Mouse (Mus musculus) heart, adult 2 months (tissue): ENCODE measurements around the gene Axin1. TPM values are rescaled to one million over a fixed set of nuclear protein-coding genes. Genes with fewer than 3 reads are reported as not detected.
A peak's percentile ranks its signal among the peaks of the same experiment; 100 is the strongest.
"Not testable (repeated sequence)": the region's sequence is repeated elsewhere in the genome, so short reads cannot be mapped to it uniquely, and the experiment has no call there.

Source experiments
- DNase-seq, 2 experiments: peaks; one replicate each; pipeline ENCODE4 v3.0.0; 2021
- H3K27ac ChIP-seq: fragments of 200-600 bp; 2 replicates; pipeline ENCODE4 v1.8.1; 2022
- H3K27me3 ChIP-seq: fragments of 200-500 bp; 2 replicates; pipeline ENCODE4 v1.6.1; 2012; ENCODE audit warnings: mild to moderate bottlenecking, low read length, inconsistent platforms, mixed read lengths; ENCODE audit not compliant: control insufficient read depth, insufficient read depth
- H3K36me3 ChIP-seq: fragments of 200-500 bp; 2 replicates; pipeline ENCODE4 v1.6.1; 2012; ENCODE audit warnings: low read length, inconsistent platforms; ENCODE audit not compliant: control insufficient read depth, insufficient read depth
- H3K4me1 ChIP-seq: fragments of 200-500 bp; 2 replicates; pipeline ENCODE4 v1.6.1; 2011; ENCODE audit warnings: low read length; ENCODE audit not compliant: control insufficient read depth, insufficient read depth
- H3K4me3 ChIP-seq: fragments of 200-600 bp; 2 replicates; pipeline ENCODE4 v1.8.1; 2022
- H3K79me2 ChIP-seq: fragments of 200-500 bp; replicated peaks from 2 replicates; pipeline ENCODE4 v1.6.1; 2012; ENCODE audit warnings: mild to moderate bottlenecking, inconsistent platforms, low read length, moderate library complexity, mixed read lengths; ENCODE audit not compliant: control insufficient read depth, insufficient read depth
- H3K9ac ChIP-seq: fragments of 200-500 bp; 2 replicates; pipeline ENCODE4 v1.6.1; 2012; ENCODE audit warnings: low read depth, mild to moderate bottlenecking, control low read depth, inconsistent platforms, low read length, mixed read lengths
- CTCF ChIP-seq: fragments of 200-600 bp; IDR thresholded peaks from 2 replicates; pipeline ENCODE4 v1.8.1; 2022; ENCODE audit warnings: antibody characterized with exemption, mild to moderate bottlenecking, moderate library complexity
- EP300 ChIP-seq: fragments of 200-500 bp; IDR thresholded peaks from 2 replicates; pipeline ENCODE4 v1.6.1; 2011; ENCODE audit warnings: low read depth, low read length, control low read depth; ENCODE audit not compliant: insufficient read depth
- POLR2A ChIP-seq: fragments of 200-500 bp; IDR thresholded peaks from 2 replicates; pipeline ENCODE4 v1.6.1; 2011; ENCODE audit warnings: mild to moderate bottlenecking, low read depth, low read length, control low read depth; ENCODE audit not compliant: insufficient read depth
- WGBS: fragments of 180-500 bp; shearing (Covaris S2); methylation state at CpG from one replicate; pipeline ENCODE4 v1.1.7; 2018; 5-methylcytosine and 5-hydroxymethylcytosine counted together
- intact Hi-C: fragments of 180-260 bp; cut with DNase I; formaldehyde crosslinking; loops from one replicate; pipeline ENCODE4 v1.15.1; 2025
- polyA plus RNA-seq: library from polyadenylated mRNA; depleted of rRNA; stranded (reverse); fragments of >200 nt; gene quantifications from 2 replicates; pipeline ENCODE4 v1.2.3, GENCODE M21; 2012
- total RNA-seq, 2 experiments: library from RNA; stranded (reverse); gene quantifications; 2 replicates each; pipeline ENCODE4 v1.2.3; 2021

The Axin1 gene
- total and polyA plus RNA-seq, 3 experiments: 7.6 to 18.2 (median 16.5) TPM

DNA sequence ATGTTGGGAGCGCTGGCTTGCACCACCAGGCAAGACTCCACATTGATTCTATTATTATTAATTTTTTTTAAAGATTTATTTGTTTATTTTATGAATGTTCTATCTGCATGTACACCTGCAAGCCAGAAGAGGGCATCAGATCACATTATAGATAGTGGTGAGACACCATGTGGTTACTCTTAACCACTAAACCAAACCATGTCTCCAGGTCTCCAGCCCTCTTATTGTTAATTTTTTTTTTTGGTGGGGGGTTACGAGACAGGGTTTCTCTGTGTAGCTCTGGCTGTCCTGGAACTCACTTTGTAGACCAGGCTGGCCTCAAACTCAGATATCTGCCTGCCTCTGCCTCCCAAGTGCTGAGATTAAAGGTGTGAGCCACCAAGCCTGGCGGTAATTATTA is 39.2 kb upstream of the Axin1 start:
- H3K27ac ChIP-seq, H3K79me2 ChIP-seq, H3K36me3 ChIP-seq, H3K4me3 ChIP-seq, H3K4me1 ChIP-seq, DNase-seq, intact Hi-C loops, H3K27me3 ChIP-seq, H3K9ac ChIP-seq: not testable (repeated sequence)
- 69% methylated on average over 3 of the region's 3 CpGs for WGBS
- peak; percentile 69 for TF ChIP-seq CTCF

DNA sequence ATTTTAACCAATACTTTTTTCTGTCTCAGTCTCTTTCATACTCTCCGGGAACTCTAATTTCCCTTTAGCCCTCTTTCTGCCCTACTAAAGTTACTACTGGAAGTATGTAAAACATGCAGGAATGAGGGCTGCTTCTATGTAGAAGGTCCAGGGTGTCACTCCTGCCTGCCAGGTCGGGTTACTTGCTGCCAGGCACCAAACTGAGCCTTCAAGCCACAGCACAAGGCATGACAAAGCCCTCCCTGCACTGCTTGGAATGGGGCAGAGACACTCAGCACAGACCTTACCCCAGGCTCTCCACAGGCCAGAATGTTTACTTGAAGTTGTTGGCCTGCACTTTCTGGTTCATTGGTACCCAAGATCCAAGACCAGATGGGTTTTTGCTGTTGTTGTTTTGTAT is 38.3 kb upstream of the Axin1 start:
- TF ChIP-seq EP300 (no peak), CTCF (no peak), POLR2A (no peak)
- intact Hi-C loops: no loop called here
- H3K79me2 ChIP-seq: no peaks in the 10 kb centered on the region
- no peaks in the 10 kb centered on the region for H3K4me1 ChIP-seq
- H3K4me3 ChIP-seq: no peak overlapping the region
- H3K36me3 ChIP-seq: no peaks in the 10 kb centered on the region
- DNase-seq: no peak
- H3K9ac ChIP-seq: no peak overlapping the region
- H3K27me3 ChIP-seq: no peaks in the 10 kb centered on the region
- no peak overlapping the region for H3K27ac ChIP-seq
- WGBS: 53% methylated on average over 2 of the region's 2 CpGs

DNA sequence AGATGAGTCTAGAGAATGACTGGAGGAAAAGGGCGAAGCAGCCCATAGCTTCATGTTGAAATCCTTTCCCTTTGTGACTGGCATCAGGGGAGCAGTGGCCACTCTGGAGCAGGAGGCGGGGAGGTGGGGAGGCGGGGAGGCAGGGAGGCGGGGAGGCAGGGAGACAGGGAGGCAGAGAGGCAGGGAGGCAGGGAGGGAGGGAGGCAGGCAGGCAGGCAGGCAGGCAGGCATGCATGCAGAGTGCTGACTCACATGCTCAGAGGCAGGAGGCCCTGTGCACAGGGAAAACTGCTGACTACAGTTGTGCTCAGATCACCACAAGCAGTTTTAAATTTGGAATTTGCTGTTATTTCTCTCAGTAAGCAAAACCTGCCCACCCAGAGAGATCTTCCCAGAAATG is 37.0 kb upstream of the Axin1 start:
- TF ChIP-seq CTCF (no peak), POLR2A (no peak), EP300 (no peak)
- no peak overlapping the region for H3K27ac ChIP-seq
- peak in 1 of 2 experiments; percentile 22 for DNase-seq
- H3K79me2 ChIP-seq: no peaks in the 10 kb centered on the region
- H3K9ac ChIP-seq: no peak overlapping the region
- H3K27me3 ChIP-seq: no peaks in the 10 kb centered on the region
- 79% methylated on average over 4 of the region's 4 CpGs for WGBS
- H3K36me3 ChIP-seq: no peaks in the 10 kb centered on the region
- H3K4me1 ChIP-seq: no peaks in the 10 kb centered on the region
- intact Hi-C loops: no loop called here
- no peak overlapping the region for H3K4me3 ChIP-seq

DNA sequence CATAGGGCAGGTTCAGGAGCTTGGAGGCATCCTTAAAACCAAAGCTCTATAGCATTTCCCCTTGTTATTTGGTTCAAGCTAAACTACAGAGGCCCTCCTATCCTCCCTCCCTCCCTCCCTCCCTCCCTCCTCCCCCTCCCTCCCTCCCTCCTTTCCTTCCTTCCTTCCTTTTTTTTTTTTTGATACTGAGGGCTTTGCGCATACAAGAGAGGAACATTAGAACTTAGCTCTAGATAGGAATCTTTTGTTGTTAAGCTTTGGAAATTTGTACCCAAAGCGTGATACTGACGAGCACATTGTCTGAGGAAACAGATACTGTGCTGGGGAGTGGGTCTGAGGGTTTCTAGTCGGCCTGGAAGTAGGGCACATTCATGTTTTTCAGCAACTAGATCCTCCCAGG is 32.9 kb upstream of the Axin1 start:
- Histone ChIP-seq H3K27me3 (no peaks in the 10 kb centered on the region), H3K9ac (no peak overlapping the region), H3K79me2 (no peaks in the 10 kb centered on the region), H3K36me3 (no peaks in the 10 kb centered on the region), H3K4me1 (no peaks in the 10 kb centered on the region), H3K27ac (no peak overlapping the region), H3K4me3 (no peak overlapping the region)
- TF ChIP-seq EP300: no peak
- no peak for TF ChIP-seq CTCF
- no peak for TF ChIP-seq POLR2A
- 36% methylated on average over 4 of the region's 4 CpGs for WGBS
- DNase-seq: no peak
- intact Hi-C loops: no loop called here

DNA sequence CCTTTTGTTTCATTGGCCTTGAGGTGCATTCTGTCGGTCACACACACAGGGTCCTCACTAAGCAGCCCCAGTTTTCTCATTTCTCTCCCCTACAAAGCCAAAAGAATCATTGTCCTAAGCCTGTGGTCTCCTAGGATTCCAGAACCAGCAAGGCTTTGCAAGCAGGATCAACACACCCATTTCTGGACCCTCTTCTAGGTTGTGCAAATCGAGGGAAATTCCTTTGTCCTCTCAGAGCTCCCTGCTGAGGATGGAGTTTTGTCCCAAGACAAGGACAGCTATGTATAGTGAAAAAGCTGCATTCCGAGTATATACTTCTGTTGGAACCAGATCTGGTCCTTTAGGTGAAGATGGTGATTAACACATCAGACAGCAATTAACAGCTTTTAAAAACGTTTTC is 28.3 kb upstream of the Axin1 start:
- Histone ChIP-seq H3K27ac (no peak overlapping the region), H3K4me3 (no peak overlapping the region), H3K4me1 (no peaks in the 10 kb centered on the region), H3K79me2 (no peaks in the 10 kb centered on the region), H3K27me3 (peaks cover 4% of the 10 kb centered on the region; the same call in 1 of the 2 replicates), H3K36me3 (no peaks in the 10 kb centered on the region), H3K9ac (no peak overlapping the region)
- WGBS: 38% methylated on average over 4 of the region's 4 CpGs
- TF ChIP-seq EP300: no peak
- no peak for TF ChIP-seq POLR2A
- no peak for TF ChIP-seq CTCF
- DNase-seq: no peak
- intact Hi-C loops: no loop called here

DNA sequence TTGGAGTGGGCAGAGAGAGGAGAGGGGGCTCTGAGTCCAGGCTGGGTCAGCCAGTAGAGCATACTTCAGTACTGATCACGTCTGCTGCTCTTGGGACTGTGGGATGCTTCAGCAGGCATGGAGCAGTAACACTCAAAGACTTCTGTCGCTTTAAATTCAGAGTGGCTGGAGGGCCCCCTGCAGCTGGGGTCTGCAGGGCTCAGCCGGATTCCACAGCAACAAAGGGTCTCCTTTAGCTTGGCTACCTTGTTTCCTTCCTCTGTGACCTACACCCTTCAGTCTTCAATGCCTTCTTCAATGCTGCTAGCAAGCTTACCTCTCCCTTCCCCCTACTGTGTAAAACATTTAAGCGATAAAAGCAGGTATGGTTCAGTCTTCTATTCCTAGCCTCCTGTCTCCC is 27.5 kb upstream of the Axin1 start:
- DNase-seq: no peak
- Histone ChIP-seq H3K4me1 (no peaks in the 10 kb centered on the region), H3K79me2 (no peaks in the 10 kb centered on the region), H3K4me3 (no peak overlapping the region), H3K27me3 (peaks cover 4% of the 10 kb centered on the region; the same call in 1 of the 2 replicates), H3K9ac (no peak overlapping the region), H3K36me3 (no peaks in the 10 kb centered on the region), H3K27ac (no peak overlapping the region)
- intact Hi-C loops: no loop called here
- TF ChIP-seq EP300: no peak
- TF ChIP-seq POLR2A: no peak
- TF ChIP-seq CTCF: no peak
- 21% methylated on average over 4 of the region's 4 CpGs for WGBS

DNA sequence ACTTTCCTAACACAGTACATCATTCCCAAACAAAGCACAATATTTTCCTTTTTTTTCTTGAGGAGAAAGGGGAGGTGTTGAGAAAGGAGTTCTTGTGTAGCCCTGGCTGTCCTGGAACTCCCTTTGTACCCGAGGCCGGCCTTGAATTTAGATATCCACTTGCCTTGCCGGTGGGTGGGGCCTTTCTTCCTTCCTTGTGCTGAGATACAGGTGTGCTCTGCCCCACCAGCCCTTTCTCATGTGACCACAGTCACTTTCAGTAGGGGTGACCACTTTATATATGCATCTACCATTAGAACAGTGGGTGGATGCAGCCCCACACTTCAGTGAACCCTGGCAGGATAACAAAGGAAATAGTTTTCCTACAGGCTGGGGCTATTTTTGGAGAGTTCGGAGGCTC is 26.8 kb upstream of the Axin1 start:
- no peak for DNase-seq
- no peaks in the 10 kb centered on the region for H3K4me1 ChIP-seq
- H3K9ac ChIP-seq: no peak overlapping the region
- H3K4me3 ChIP-seq: no peak overlapping the region
- TF ChIP-seq POLR2A (no peak), CTCF (no peak), EP300 (no peak)
- H3K27ac ChIP-seq: no peak overlapping the region
- peaks cover 4% of the 10 kb centered on the region; the same call in 1 of the 2 replicates for H3K27me3 ChIP-seq
- no peaks in the 10 kb centered on the region for H3K36me3 ChIP-seq
- H3K79me2 ChIP-seq: no peaks in the 10 kb centered on the region
- intact Hi-C loops: no loop called here
- WGBS: 26% methylated on average over 4 of the region's 4 CpGs
